Mouse (Mus musculus) megakaryocyte, embryonic 14.5 days (primary cell): ENCODE measurements around the gene Gm38655.

Experiments used
- FLI1 ChIP-seq: IDR thresholded peaks from 2 replicates; pipeline ENCODE4 v1.6.1; 2012; ENCODE audit warnings: low read length, inconsistent platforms, mixed read lengths
- GATA1 ChIP-seq: IDR thresholded peaks from 3 replicates; pipeline ENCODE4 v1.6.1; 2012; ENCODE audit warnings: mixed read lengths, low read length, inconsistent platforms, borderline replicate concordance

DNA sequence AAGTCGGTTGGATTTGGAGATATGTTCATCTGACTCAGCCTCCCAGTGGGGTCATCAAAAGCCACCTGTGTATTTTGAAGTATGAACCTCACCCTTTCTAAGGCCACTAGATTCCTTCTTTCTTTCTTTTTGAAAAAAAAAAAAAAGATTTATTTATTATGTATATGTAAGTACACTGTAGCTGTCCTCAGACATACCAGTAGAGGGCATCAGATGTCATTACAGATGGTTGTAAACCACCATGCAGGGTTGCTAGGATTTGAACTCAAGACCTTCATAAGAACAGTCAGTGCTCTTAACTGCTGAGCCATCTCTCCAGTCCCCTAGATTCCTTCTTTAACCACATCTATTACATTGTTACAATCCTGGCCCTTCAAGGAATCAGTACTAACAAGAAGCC lies 45.2 kb downstream of the Gm38655 start:
- TF ChIP-seq GATA1, result no peak
- no peak for TF ChIP-seq FLI1
